Mouse (Mus musculus): ENCODE measurements around the gene 1700030K09Rik. TPM values are rescaled to one million over a fixed set of nuclear protein-coding genes. Genes with fewer than 3 reads are reported as not detected.

1700030K09Rik gene
- polyA plus RNA-seq, 1 experiment: 10.9 TPM

DNA sequence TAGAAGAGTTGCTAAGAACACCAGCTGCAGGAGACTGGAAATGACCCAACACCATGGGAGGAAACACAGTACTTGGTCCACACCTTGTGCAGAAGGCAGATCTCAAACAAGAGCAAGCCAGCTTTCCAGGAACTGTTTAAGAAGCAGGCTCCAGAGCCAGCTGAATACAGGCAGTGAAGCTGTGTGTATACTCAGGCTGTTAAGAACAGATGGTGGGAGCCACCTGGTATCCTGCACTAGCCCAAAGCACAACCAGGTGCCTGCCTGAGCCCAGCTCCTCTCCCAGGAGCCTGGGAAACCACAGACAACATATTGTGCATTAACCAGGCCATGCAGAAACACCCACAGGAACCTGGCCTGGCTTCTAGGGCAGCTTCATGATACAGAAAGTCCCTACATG, 60.5 kb downstream of the 1700030K09Rik start:
- H3K4me1 ChIP-seq (ENCODE audit: control insufficient read depth, insufficient read depth, insufficient read length): no peaks in the 10 kb centered on the region; the same call in 1 of the 2 replicates
- TF ChIP-seq POLR2A (IDR thresholded peaks at IDR 0.05; ENCODE audit: low read depth, low read length) (no peak), CTCF (IDR thresholded peaks at IDR 0.05; ENCODE audit: extremely low read depth, insufficient read depth, insufficient read length, insufficient replicate concordance) (no peak)
- no peak for DNase-seq (ENCODE audit: low read depth in 1 of 2, low spot score in 2 of 2)
- no peaks in the 10 kb centered on the region for H3K36me3 ChIP-seq (ENCODE audit: control insufficient read depth, insufficient read depth, low read length)
- H3K27ac ChIP-seq (ENCODE audit: insufficient read depth, low read length): no peak overlapping the region
- no peak overlapping the region for H3K4me3 ChIP-seq (ENCODE audit: extremely low read depth, insufficient read depth, insufficient read length)
- no peaks in the 10 kb centered on the region for H3K27me3 ChIP-seq (ENCODE audit: control insufficient read depth, insufficient read depth, low read length)

DNA sequence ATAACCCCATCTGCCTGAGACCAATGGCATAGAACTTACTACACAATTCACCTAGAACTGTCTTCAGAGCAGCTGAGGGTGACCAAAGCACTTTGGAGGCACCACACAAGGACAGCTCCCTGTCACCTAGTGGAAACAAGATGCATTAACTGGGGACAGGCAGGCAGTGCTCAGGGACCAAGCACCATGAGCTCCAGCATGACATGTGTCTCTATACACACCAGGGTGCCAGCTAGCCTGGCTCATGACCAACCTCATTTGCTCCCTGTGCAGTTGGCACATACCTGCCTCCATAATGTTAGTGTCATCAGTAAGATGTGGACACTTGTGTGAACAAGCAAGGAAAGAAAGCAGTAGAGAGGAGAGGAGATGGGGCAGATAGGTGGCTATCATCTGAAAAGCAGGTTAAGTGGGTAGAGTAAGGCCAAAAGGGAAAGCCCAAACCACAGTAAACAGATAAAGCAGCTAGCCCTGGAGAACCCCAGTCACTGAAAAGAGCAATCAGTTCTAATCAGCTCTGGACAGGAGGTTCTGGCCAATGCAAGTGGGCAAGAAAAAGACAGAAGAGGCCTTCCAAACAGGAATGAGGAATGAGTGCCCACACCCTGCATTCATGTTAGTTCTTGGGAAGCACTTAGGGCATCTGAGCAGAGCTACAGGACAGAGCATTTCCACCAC, 61.1 kb downstream of the 1700030K09Rik start:
- no peak overlapping the region for H3K27ac ChIP-seq (ENCODE audit: insufficient read depth, low read length)
- TF ChIP-seq POLR2A (IDR thresholded peaks at IDR 0.05; ENCODE audit: low read depth, low read length): no peak
- TF ChIP-seq CTCF (IDR thresholded peaks at IDR 0.05; ENCODE audit: extremely low read depth, insufficient read depth, insufficient read length, insufficient replicate concordance): no peak
- no peak for DNase-seq (ENCODE audit: low read depth in 1 of 2, low spot score in 2 of 2)
- no peaks in the 10 kb centered on the region; the same call in 1 of the 2 replicates for H3K4me1 ChIP-seq (ENCODE audit: control insufficient read depth, insufficient read depth, insufficient read length)
- no peaks in the 10 kb centered on the region for H3K27me3 ChIP-seq (ENCODE audit: control insufficient read depth, insufficient read depth, low read length)
- no peak overlapping the region for H3K4me3 ChIP-seq (ENCODE audit: extremely low read depth, insufficient read depth, insufficient read length)
- no peaks in the 10 kb centered on the region for H3K36me3 ChIP-seq (ENCODE audit: control insufficient read depth, insufficient read depth, low read length)

DNA sequence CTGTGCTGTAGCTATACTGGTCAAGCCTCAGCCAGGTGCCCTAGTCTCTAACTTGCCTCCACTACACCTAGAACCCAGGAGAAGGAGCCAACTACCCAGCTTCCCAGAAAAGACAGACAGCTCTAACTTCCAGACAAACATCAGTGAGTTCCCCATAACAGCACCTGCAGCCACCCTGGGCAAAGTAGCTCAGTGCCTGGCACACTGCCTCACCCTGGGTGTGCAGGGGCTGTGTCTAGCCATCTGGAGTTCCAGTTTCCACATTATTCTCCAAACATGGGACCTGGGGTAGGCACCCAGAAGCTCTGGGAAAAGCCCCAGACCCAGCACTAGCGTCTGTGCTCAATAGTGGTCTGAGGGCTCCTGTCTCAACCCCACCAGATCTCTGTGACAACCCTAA, 63.8 kb downstream of the 1700030K09Rik start:
- Histone ChIP-seq H3K27ac (ENCODE audit: insufficient read depth, low read length) (no peak overlapping the region), H3K4me1 (ENCODE audit: control insufficient read depth, insufficient read depth, insufficient read length) (no peaks in the 10 kb centered on the region; the same call in 1 of the 2 replicates), H3K4me3 (ENCODE audit: extremely low read depth, insufficient read depth, insufficient read length) (no peak overlapping the region), H3K27me3 (ENCODE audit: control insufficient read depth, insufficient read depth, low read length) (no peaks in the 10 kb centered on the region), H3K36me3 (ENCODE audit: control insufficient read depth, insufficient read depth, low read length) (no peaks in the 10 kb centered on the region)
- TF ChIP-seq CTCF (IDR thresholded peaks at IDR 0.05; ENCODE audit: extremely low read depth, insufficient read depth, insufficient read length, insufficient replicate concordance) (no peak), POLR2A (IDR thresholded peaks at IDR 0.05; ENCODE audit: low read depth, low read length) (no peak)
- DNase-seq (ENCODE audit: low read depth in 1 of 2, low spot score in 2 of 2): no peak
- 92% methylated on average over 1 of the region's 1 CpGs for WGBS

Other genes with a start within 250 kb of the 1700030K09Rik start
- gene Cib3, start 231.0 kb upstream of the 1700030K09Rik start, polyA plus RNA-seq (2012; rRNA removed): 0.16 and 0.61 TPM in 2 replicates
- gene Gm11034, start 230.2 kb upstream of the 1700030K09Rik start, polyA plus RNA-seq (2012; rRNA removed): not detected in 2 replicates
- gene Fam32a, start 224.2 kb upstream of the 1700030K09Rik start, polyA plus RNA-seq (2012; rRNA removed): 29.8 and 31.3 TPM in 2 replicates
- gene Ap1m1, start 203.9 kb upstream of the 1700030K09Rik start, polyA plus RNA-seq (2012; rRNA removed): 97.4 and 105 TPM in 2 replicates
- gene Gm10282, start 138.6 kb upstream of the 1700030K09Rik start, polyA plus RNA-seq (2012; rRNA removed): 1.4 and 1.7 TPM in 2 replicates
- gene Klf2, start 124.8 kb upstream of the 1700030K09Rik start, polyA plus RNA-seq (2012; rRNA removed): 219 and 378 TPM in 2 replicates
- 36.9 and 37.1 TPM in 2 replicates for gene Eps15l1, start 22.4 kb upstream of the 1700030K09Rik start, polyA plus RNA-seq (2012; rRNA removed)
- gene Calr3, start within 50 bp of the 1700030K09Rik start, polyA plus RNA-seq (2012; rRNA removed): 0.11 TPM in 1 of 2 replicates, not detected in the other
- gene Cherp, start 31.3 kb downstream of the 1700030K09Rik start, polyA plus RNA-seq (2012; rRNA removed): 63.6 and 71.2 TPM in 2 replicates
- gene Slc35e1, start 48.7 kb downstream of the 1700030K09Rik start, polyA plus RNA-seq (2012; rRNA removed): 55.2 and 71.0 TPM in 2 replicates
- gene Med26, start 104.4 kb downstream of the 1700030K09Rik start, polyA plus RNA-seq (2012; rRNA removed): 11.2 and 16.7 TPM in 2 replicates
- gene Smim7, start 127.2 kb downstream of the 1700030K09Rik start, polyA plus RNA-seq (2012; rRNA removed): 28.1 and 31.1 TPM in 2 replicates
- gene Tmem38a, start 128.2 kb downstream of the 1700030K09Rik start, polyA plus RNA-seq (2012; rRNA removed): 5.6 and 5.9 TPM in 2 replicates
- 0.11 and 0.15 TPM in 2 replicates for gene Nwd1, start 202.8 kb downstream of the 1700030K09Rik start, polyA plus RNA-seq (2012; rRNA removed)